Mouse (Mus musculus) forebrain, embryonic 14.5 days (tissue): ENCODE results near the gene Ywhag. TPM values are rescaled to one million over a fixed set of nuclear protein-coding genes. Genes with fewer than 3 reads are reported as not detected.

ENCODE experiments used
- ATAC-seq: fragments of 200-750 bp; cut with Nextera tagmentation; 2 replicates; pipeline ENCODE4 v1.8.0; 2017; ENCODE audit warnings: mild to moderate bottlenecking, moderate library complexity
- DNase-seq: peaks from one replicate; pipeline ENCODE4 v3.0.0-alpha.2; 2015; ENCODE audit warnings: low spot score
- H3K27ac ChIP-seq: fragments of 300-500 bp; sonication (generic); 2 replicates; pipeline ENCODE4 v1.5.1; 2014; ENCODE audit warnings: low read depth, mild to moderate bottlenecking, control low read depth, low read length, moderate library complexity
- H3K27me3 ChIP-seq: fragments of 300-500 bp; sonication (generic); replicated peaks from 2 replicates; pipeline ENCODE4 v1.6.1; 2014; ENCODE audit warnings: low read length, control low read depth, mixed read lengths; ENCODE audit not compliant: control insufficient read depth, insufficient read depth
- H3K36me3 ChIP-seq: fragments of 300-500 bp; sonication (generic); 2 replicates; pipeline ENCODE4 v1.6.1; 2014; ENCODE audit warnings: low read length, control low read depth; ENCODE audit not compliant: control insufficient read depth, insufficient read depth
- H3K4me1 ChIP-seq: fragments of 300-500 bp; sonication (generic); 2 replicates; pipeline ENCODE4 v1.6.1; 2014; ENCODE audit warnings: antibody characterized with exemption, low read length, control low read depth; ENCODE audit not compliant: control insufficient read depth, insufficient read depth
- H3K4me2 ChIP-seq: fragments of 300-500 bp; sonication (generic); 2 replicates; pipeline ENCODE4 v1.6.1; 2014; ENCODE audit warnings: mild to moderate bottlenecking, control low read depth, low read length
- H3K4me3 ChIP-seq: fragments of 300-500 bp; sonication (generic); 2 replicates; pipeline ENCODE4 v1.5.1; 2014; ENCODE audit warnings: low read depth, low read length, control low read depth
- H3K9ac ChIP-seq: fragments of 300-500 bp; sonication (generic); 2 replicates; pipeline ENCODE4 v1.6.1; 2014; ENCODE audit warnings: mild to moderate bottlenecking, low read length, control low read depth, moderate library complexity
- H3K9me3 ChIP-seq: fragments of 300-500 bp; sonication (generic); replicated peaks from 2 replicates; pipeline ENCODE4 v1.6.1; 2016; ENCODE audit warnings: low read length, control low read depth, mixed read lengths; ENCODE audit not compliant: control insufficient read depth
- WGBS: fragments of 180-500 bp; shearing (Covaris S2); extraction: QIAGEN DNeasy Blood & Tissue Kit; methylation state at CpG from one replicate; pipeline ENCODE4 v1.1.7; 2014; 5-methylcytosine and 5-hydroxymethylcytosine counted together
- polyA plus RNA-seq: library from polyadenylated mRNA; unstranded; fragments of >200 nt; fragmentation: Nextera tagmentation; extraction: Ambion mirVana; gene quantifications from 2 replicates; pipeline ENCODE4 v1.2.1, GENCODE M21; 2014

Ywhag gene
- polyA plus RNA-seq, 1 experiment from 2014 or later = 361 TPM

DNA sequence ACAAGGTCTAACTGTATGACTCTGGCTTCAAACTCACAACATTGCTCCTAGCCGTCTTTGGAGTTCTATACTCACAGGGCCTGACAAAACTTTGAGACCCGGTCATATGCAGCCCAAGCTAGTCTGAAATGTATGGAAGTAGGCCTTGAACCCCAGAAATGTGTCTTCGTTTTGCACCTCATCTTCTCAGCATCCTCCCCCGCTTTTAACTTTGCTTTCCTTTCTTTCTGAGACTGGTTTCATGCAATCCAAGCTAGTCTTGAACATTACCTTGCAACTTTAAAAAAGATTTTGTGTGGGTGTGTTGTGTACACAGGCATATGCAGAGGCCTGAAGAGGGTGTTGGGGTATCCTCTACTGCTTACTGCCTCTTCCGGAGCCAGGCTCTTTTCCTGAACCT, 30.2 kb downstream of the Ywhag start:
- H3K27me3 ChIP-seq = no peaks in the 10 kb centered on the region
- WGBS = 71% methylated on average over 5 of the region's 5 CpGs
- H3K36me3 ChIP-seq = peaks cover 39% of the 10 kb centered on the region
- no peak overlapping the region for H3K27ac ChIP-seq
- H3K4me2 ChIP-seq = peak overlapping the region; percentile 65; the same call in 1 of the 2 replicates
- ATAC-seq (no peak), DNase-seq (no peak)
- no peaks in the 10 kb centered on the region for H3K9me3 ChIP-seq
- H3K4me3 ChIP-seq = no peak overlapping the region
- peak overlapping the region; percentile 49; the same call in 1 of the 2 replicates for H3K9ac ChIP-seq
- peaks cover 7% of the 10 kb centered on the region; the same call in 1 of the 2 replicates for H3K4me1 ChIP-seq

DNA sequence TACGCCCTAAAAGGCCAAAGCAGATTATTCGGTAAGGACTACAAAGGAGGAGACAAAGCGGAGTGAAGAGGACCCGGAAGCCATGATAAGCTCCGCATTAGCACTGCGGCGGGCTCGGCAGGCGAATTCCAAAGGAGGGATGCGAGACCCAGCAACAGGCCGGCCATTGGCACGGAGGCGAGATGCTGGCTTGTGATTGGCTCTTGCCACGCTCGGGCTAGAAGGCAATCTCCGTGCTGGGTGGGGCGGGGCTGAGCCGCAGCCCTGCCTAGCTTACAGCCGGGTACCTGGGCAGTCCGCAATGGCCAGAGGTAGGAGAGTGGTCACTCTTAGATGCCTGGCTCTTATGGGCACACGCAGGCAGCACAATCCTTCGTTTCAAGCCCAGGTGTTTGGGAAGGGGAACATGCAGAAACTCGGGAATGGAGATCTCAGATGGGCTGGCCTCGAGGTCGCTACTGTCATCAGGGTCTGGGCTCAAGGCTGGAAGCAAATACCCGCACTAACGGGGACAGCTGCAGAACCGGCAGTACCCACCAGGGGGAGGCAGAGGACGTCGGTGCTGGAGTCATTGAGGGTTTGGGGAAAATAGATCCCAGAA, 30.8 kb downstream of the Ywhag start:
- H3K9me3 ChIP-seq = no peaks in the 10 kb centered on the region
- peaks cover 34% of the 10 kb centered on the region for H3K36me3 ChIP-seq
- DNase-seq (peak; percentile 93), ATAC-seq (peak; percentile 95)
- H3K9ac ChIP-seq = peak overlapping the region; percentile 49
- H3K4me3 ChIP-seq = peak overlapping the region; percentile 26
- peak overlapping the region; percentile 65 for H3K4me2 ChIP-seq
- no peaks in the 10 kb centered on the region for H3K27me3 ChIP-seq
- peak overlapping the region; percentile 79 for H3K27ac ChIP-seq
- under 1% methylated on average over 30 of the region's 30 CpGs for WGBS
- peaks cover 7% of the 10 kb centered on the region; the same call in 1 of the 2 replicates for H3K4me1 ChIP-seq

DNA sequence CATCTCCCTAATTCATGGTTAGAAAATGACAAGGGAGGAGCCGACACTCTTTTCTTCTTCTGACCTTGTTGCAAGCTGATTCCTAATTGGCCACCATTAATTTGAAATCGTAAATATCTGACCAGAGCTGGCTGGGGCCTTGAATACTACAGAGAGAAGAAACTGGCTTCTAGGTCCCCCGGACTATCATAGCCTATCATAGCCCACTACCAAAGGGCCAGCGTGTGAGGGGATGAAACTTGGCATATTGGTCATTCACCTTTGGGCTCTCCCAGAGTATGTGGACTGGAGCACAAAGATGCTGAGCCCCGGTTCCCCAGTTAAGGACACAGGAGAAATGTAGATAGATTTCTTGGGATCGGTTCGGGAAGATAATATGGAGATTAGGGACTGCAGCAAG, 31.4 kb downstream of the Ywhag start:
- peak overlapping the region; percentile 26 for H3K4me3 ChIP-seq
- H3K27me3 ChIP-seq = no peaks in the 10 kb centered on the region
- peak overlapping the region; percentile 79 for H3K27ac ChIP-seq
- 24% methylated on average over 7 of the region's 7 CpGs for WGBS
- H3K4me1 ChIP-seq = peaks cover 7% of the 10 kb centered on the region; the same call in 1 of the 2 replicates
- H3K36me3 ChIP-seq = peaks cover 28% of the 10 kb centered on the region
- H3K9me3 ChIP-seq = no peaks in the 10 kb centered on the region
- peak overlapping the region; percentile 65 for H3K4me2 ChIP-seq
- no peak for DNase-seq
- peak overlapping the region; percentile 49; the same call in 1 of the 2 replicates for H3K9ac ChIP-seq
- peak; percentile 8; the same call in 1 of the 2 replicates for ATAC-seq

DNA sequence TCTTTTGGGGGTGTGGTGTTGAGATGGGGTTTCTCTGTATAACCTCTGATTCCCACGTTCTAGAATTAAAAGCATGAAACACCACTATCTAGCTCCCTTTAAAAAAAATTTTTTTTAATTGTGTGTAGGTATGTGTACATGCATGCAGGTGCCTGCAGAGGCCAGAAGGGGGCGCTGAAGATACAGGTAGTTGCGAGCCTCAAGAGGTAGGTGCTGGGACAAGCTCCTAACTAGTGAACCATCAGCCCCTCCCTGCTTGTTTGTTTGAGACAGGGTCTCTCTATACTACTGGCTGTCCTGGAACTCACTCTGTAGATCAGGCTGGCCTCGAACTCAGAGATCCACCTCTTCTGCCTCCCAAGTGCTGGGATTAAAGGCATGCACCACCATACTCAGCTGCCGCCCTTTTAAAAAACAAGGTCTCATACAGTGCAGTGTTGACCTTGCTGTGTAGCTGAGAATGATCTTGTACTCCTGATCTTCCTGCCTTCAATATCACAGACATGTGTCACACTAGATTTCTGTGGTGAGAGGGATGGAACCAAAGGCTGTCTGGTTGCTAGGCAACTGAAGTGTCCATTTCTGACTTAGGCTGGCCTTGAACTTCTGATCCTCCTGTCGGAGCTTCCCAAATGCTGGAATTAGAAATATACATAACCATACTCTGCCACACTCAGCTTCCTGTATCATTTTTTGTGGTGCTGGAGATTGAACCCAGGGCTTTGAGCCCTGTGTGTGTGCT, 32.9 kb downstream of the Ywhag start:
- peaks cover 12% of the 10 kb centered on the region for H3K36me3 ChIP-seq
- H3K4me1 ChIP-seq = peaks cover 7% of the 10 kb centered on the region; the same call in 1 of the 2 replicates
- no peak overlapping the region for H3K9ac ChIP-seq
- H3K4me2 ChIP-seq = no peak overlapping the region
- no peak overlapping the region for H3K27ac ChIP-seq
- H3K9me3 ChIP-seq = no peaks in the 10 kb centered on the region
- ATAC-seq (no peak), DNase-seq (no peak)
- no peaks in the 10 kb centered on the region for H3K27me3 ChIP-seq
- no peak overlapping the region for H3K4me3 ChIP-seq
- WGBS = 66% methylated on average over 6 of the region's 6 CpGs

DNA sequence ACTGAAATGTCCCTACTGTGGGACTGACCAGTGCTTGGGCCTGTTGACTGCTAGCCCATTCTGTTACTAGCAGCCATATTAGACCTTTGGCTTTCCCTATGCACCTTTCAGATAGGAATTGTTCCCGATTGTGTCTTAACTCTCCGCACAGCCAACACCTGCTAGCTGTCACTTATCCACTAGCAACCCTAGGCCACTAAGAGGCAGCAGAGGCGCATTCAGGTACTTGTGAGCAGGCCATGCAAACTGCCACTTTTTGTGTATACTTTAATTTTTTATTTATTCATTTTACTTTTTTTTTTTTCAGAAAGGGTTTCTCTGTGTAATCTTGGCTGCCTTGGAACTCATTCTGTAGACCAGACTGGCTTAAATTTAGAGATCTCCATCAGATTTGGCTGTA, 33.7 kb downstream of the Ywhag start:
- ATAC-seq (no peak), DNase-seq (no peak)
- Histone ChIP-seq H3K9ac (no peak overlapping the region), H3K27me3 (no peaks in the 10 kb centered on the region), H3K4me1 (peaks cover 7% of the 10 kb centered on the region; the same call in 1 of the 2 replicates), H3K36me3 (peaks cover 6% of the 10 kb centered on the region), H3K27ac (no peak overlapping the region), H3K4me3 (no peak overlapping the region), H3K9me3 (no peaks in the 10 kb centered on the region), H3K4me2 (no peak overlapping the region)
- WGBS = 85% methylated on average over 3 of the region's 3 CpGs

DNA sequence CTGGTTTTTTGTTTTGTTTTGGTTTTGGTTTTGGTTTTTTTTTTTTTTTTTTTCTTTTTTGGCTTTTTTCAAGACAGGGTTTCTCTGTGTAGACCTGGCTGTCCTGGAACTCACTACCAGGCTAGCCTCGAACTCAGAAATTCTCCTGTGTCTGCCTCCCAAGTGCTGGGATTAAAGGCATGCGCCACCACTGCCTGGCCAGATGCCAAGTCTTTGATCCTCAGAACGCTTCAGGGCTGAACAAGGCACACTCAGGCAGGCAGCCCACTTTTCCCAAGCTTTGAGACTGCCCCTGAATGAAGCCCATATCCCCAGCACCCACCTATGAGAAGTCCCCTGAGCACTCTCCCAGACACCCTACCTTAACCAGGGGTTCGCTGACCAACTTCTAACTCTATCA, 34.6 kb downstream of the Ywhag start:
- Histone ChIP-seq H3K27me3 (no peaks in the 10 kb centered on the region), H3K27ac (no peak overlapping the region), H3K9ac (no peak overlapping the region), H3K4me3 (no peak overlapping the region), H3K36me3 (peaks cover 4% of the 10 kb centered on the region; the same call in 1 of the 2 replicates), H3K4me1 (peaks cover 7% of the 10 kb centered on the region; the same call in 1 of the 2 replicates), H3K9me3 (no peaks in the 10 kb centered on the region), H3K4me2 (no peak overlapping the region)
- no peak for DNase-seq
- WGBS = 42% methylated on average over 4 of the region's 4 CpGs
- no peak for ATAC-seq

DNA sequence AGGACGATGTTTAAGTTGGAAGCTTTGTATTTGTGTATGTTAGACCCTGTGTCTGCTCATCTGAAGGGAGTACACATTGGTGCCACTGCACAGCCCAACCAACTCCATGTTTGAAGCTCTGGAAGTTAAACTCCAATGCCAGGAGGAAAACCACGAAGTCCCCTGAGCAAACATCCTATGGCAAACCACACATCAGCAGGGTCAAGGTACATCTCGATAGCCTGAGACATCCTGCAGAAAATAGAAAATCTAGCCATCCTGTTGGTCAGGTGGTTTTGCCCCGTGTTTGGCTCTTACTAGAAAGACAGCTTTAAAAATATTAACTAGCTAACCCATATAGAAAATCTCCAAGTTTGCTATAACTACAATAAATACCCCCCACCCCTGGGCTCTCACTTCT, 35.4 kb downstream of the Ywhag start:
- 83% methylated on average over 4 of the region's 4 CpGs for WGBS
- H3K27me3 ChIP-seq = no peaks in the 10 kb centered on the region
- no peaks in the 10 kb centered on the region for H3K36me3 ChIP-seq
- DNase-seq (no peak), ATAC-seq (no peak)
- no peak overlapping the region for H3K27ac ChIP-seq
- no peak overlapping the region for H3K4me2 ChIP-seq
- H3K4me3 ChIP-seq = no peak overlapping the region
- H3K9ac ChIP-seq = no peak overlapping the region
- no peaks in the 10 kb centered on the region for H3K9me3 ChIP-seq
- peaks cover 7% of the 10 kb centered on the region; the same call in 1 of the 2 replicates for H3K4me1 ChIP-seq

DNA sequence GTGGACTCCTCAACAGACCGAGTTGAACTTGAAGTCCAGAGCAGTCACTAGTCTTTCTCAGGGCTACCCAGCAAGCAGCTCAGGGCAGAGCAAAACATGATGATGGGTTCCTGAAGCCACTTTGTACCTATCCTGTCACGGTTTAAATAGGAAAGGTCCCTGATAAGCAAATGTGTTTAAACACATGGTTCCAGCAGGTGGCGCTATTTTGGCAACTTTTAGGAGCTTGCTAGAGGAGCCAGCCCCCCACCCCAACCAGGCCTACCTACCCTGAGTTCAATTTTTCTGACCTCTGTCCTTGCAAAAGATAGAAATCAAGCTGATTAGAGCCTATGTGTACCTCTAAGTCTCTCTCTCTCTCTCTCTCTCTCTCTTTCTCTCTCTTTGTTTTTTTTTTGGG, 36.4 kb downstream of the Ywhag start:
- Histone ChIP-seq H3K4me1 (0 out of 2 replicates have a peak, but pooled peaks cover under 1% of the 10 kb centered on the region), H3K4me3 (no peak overlapping the region), H3K27ac (no peak overlapping the region), H3K9ac (no peak overlapping the region), H3K9me3 (no peaks in the 10 kb centered on the region), H3K27me3 (no peaks in the 10 kb centered on the region), H3K4me2 (no peak overlapping the region), H3K36me3 (no peaks in the 10 kb centered on the region)
- DNase-seq (peak; percentile 68), ATAC-seq (no peak)
- 21% methylated on average over 3 of the region's 3 CpGs for WGBS

DNA sequence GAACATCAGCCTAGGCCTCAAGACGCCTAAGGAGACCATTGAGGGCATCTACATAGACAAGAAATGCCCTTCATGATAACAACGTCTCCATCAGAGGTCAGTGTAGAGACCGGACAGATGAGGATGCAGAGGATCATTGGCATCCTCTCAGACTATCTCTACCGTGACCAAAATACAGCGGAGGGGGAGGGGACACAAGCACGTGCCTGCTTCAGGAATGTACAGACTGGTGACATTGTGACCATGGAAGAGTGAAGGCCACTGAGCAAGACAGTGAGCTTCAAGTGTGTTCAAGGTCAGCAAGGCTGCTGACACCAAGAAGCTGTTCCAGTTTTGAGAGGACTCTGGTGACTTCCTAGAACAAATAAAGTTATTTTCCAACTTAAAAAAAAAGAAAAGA, 39.5 kb downstream of the Ywhag start:
- 84% methylated on average over 6 of the region's 6 CpGs for WGBS
- H3K4me1 ChIP-seq = no peaks in the 10 kb centered on the region
- ATAC-seq = no peak

More for the DNA sequence above, 39.5 kb downstream of the Ywhag start:
- Histone ChIP-seq H3K4me2 (no peak overlapping the region), H3K27ac (no peak overlapping the region), H3K9me3 (no peaks in the 10 kb centered on the region), H3K36me3 (no peaks in the 10 kb centered on the region), H3K4me3 (no peak overlapping the region), H3K27me3 (peaks cover 12% of the 10 kb centered on the region), H3K9ac (no peak overlapping the region)
- no peak for DNase-seq
